Mouse (Mus musculus): ENCODE results near the gene Sf3a1.

- TF ChIP-seq CTCF (IDR thresholded peaks at IDR 0.05) (no peak), EP300 (IDR thresholded peaks at IDR 0.05; ENCODE audit: insufficient read depth, low read depth, low read length) (no peak)
Measured at GRCm38 (mm10) chr11:4155641-4156040, 4.5 kb upstream of the Sf3a1 start.
